Mouse (Mus musculus) liver, postnatal 0 days (tissue): ENCODE measurements around the gene Efhd1.

ENCODE experiments used
- CTCF ChIP-seq: sonication (generic); IDR thresholded peaks from 2 replicates; pipeline ENCODE4 v1.5.1; 2016; ENCODE audit warnings: antibody characterized with exemption, low read depth
- EP300 ChIP-seq: IDR thresholded peaks from 2 replicates; pipeline ENCODE4 v1.6.1; 2016; ENCODE audit warnings: antibody characterized with exemption, low read depth, mild to moderate bottlenecking

- TF ChIP-seq CTCF (no peak), EP300 (no peak)
Observed at GRCm38 (mm10) chr1:87259316-87259715, 4.8 kb upstream of the Efhd1 start.
